ENCODE assay signal across 16 mouse cellular contexts in the genomic region with DNA sequence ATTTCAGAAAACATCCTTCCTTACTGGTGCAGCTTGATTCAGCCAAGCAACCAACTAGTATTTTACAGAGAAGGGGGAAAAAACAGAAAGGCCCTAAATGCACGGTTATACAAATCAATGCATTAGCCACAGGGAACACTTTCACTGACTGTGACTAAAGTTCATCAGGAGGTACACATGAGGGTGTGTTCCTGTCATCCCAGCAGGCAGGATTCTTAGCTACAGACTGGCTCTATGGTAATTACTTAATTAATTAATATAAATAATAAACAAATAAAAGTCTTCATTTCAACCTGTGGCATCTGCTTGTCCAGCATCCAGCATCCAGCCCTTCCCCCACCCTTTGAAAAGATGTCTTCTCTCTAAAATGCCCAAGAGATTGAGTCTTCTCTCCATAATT.
A peak's percentile ranks its signal among the peaks of the same experiment; 100 is the strongest.
DNase-seq lines count a peak whose midpoint lies in the region; ATAC-seq and TF ChIP-seq lines count a peak whose summit lies in the region.
"Had no signal": no experiment of that assay in that cellular context is flagged by ENCODE, and none has a peak within 500 bp of the region (broad histone marks: within the 10 kb centered on the region; RNA-seq: fewer than 3 reads in every experiment).

No protein-coding gene starts in this region.

- no peak for TF ChIP-seq POLR2A in heart, adult 2 months (IDR thresholded peaks at IDR 0.05; ENCODE audit: insufficient read depth, low read depth, low read length)

- H3K27ac ChIP-seq in heart, adult 2 months: peak overlapping the region; percentile 45
- no peak overlapping the region for H3K27ac ChIP-seq in hindbrain, embryonic 12.5 days
- H3K27ac ChIP-seq in hindbrain, embryonic 11.5 days (ENCODE audit: low read depth, low read length): no peak overlapping the region
- H3K27ac ChIP-seq in hindbrain, embryonic 16.5 days (ENCODE audit: low read depth, low read length): no peak overlapping the region
- H3K27ac ChIP-seq: embryonic facial prominence, embryonic 15.5 days; forebrain, embryonic 12.5 days; liver, embryonic 14.5 days; lung, embryonic 15.5 days; midbrain, embryonic 10.5 days; stomach, embryonic 15.5 days had no signal

- H3K27me3 ChIP-seq in heart, adult 2 months (ENCODE audit: control insufficient read depth, insufficient read depth, low read length): no peaks in the 10 kb centered on the region
- no peaks in the 10 kb centered on the region for H3K27me3 ChIP-seq in hindbrain, embryonic 12.5 days
- no peaks in the 10 kb centered on the region for H3K27me3 ChIP-seq in hindbrain, embryonic 11.5 days (ENCODE audit: control insufficient read depth, insufficient read depth, low read length)
- no peaks in the 10 kb centered on the region for H3K27me3 ChIP-seq in hindbrain, embryonic 16.5 days (replicated peaks; ENCODE audit: control insufficient read depth, insufficient read depth, low read length)
- H3K27me3 ChIP-seq: embryonic facial prominence, embryonic 15.5 days; forebrain, embryonic 12.5 days; lung, embryonic 15.5 days; stomach, embryonic 15.5 days had no signal

- H3K4me3 ChIP-seq in heart, adult 2 months: no peak overlapping the region
- H3K4me3 ChIP-seq in hindbrain, embryonic 12.5 days: no peak overlapping the region
- H3K4me3 ChIP-seq in hindbrain, embryonic 11.5 days (ENCODE audit: low read depth, low read length): no peak overlapping the region
- H3K4me3 ChIP-seq in hindbrain, embryonic 16.5 days (ENCODE audit: low read length): no peak overlapping the region
- H3K4me3 ChIP-seq: embryonic facial prominence, embryonic 15.5 days; forebrain, embryonic 12.5 days; lung, embryonic 15.5 days; midbrain, embryonic 10.5 days; stomach, embryonic 15.5 days had no signal

- H3K4me1 ChIP-seq in heart, adult 2 months (ENCODE audit: control insufficient read depth, insufficient read depth, low read length): peaks cover 2% of the 10 kb centered on the region
- H3K4me1 ChIP-seq in hindbrain, embryonic 12.5 days: peaks cover 8% of the 10 kb centered on the region; the same call in 1 of the 2 replicates
- no peaks in the 10 kb centered on the region for H3K4me1 ChIP-seq in hindbrain, embryonic 11.5 days (replicated peaks; ENCODE audit: control insufficient read depth, insufficient read depth, low read length)
- H3K4me1 ChIP-seq in hindbrain, embryonic 16.5 days (ENCODE audit: control insufficient read depth, insufficient read depth, low read depth, low read length): peaks cover 7% of the 10 kb centered on the region
- H3K4me1 ChIP-seq: forebrain, embryonic 12.5 days; midbrain, embryonic 10.5 days; stomach, embryonic 15.5 days had no signal

- TF ChIP-seq EP300 in heart, adult 2 months (IDR thresholded peaks at IDR 0.05; ENCODE audit: insufficient read depth, low read depth, low read length): no peak

- no peaks in the 10 kb centered on the region for H3K36me3 ChIP-seq in heart, adult 2 months (ENCODE audit: control insufficient read depth, insufficient read depth, low read length)
- no peaks in the 10 kb centered on the region for H3K36me3 ChIP-seq in hindbrain, embryonic 12.5 days
- H3K36me3 ChIP-seq in hindbrain, embryonic 11.5 days (ENCODE audit: control insufficient read depth, insufficient read depth, low read length): no peaks in the 10 kb centered on the region
- H3K36me3 ChIP-seq in hindbrain, embryonic 16.5 days (ENCODE audit: control insufficient read depth, insufficient read depth, low read length): no peaks in the 10 kb centered on the region
- H3K36me3 ChIP-seq: embryonic facial prominence, embryonic 15.5 days; forebrain, embryonic 12.5 days; lung, embryonic 15.5 days; midbrain, embryonic 10.5 days; stomach, embryonic 15.5 days had no signal

- H3K9ac ChIP-seq in heart, adult 2 months (ENCODE audit: low read depth, low read length): no peak overlapping the region
- H3K9ac ChIP-seq in hindbrain, embryonic 12.5 days: no peak overlapping the region
- H3K9ac ChIP-seq in hindbrain, embryonic 11.5 days (ENCODE audit: low read depth, low read length): no peak overlapping the region
- no peak overlapping the region for H3K9ac ChIP-seq in hindbrain, embryonic 16.5 days (ENCODE audit: low read depth, low read length)
- H3K9ac ChIP-seq: embryonic facial prominence, embryonic 15.5 days; forebrain, embryonic 12.5 days; liver, embryonic 14.5 days; lung, embryonic 15.5 days; stomach, embryonic 15.5 days had no signal

- H3K4me2 ChIP-seq in hindbrain, embryonic 12.5 days (replicated peaks): no peak overlapping the region
- no peak overlapping the region for H3K4me2 ChIP-seq in hindbrain, embryonic 11.5 days (replicated peaks; ENCODE audit: low read depth, low read length)
- H3K4me2 ChIP-seq in hindbrain, embryonic 16.5 days (ENCODE audit: low read length): peak overlapping the region; percentile 48
- H3K4me2 ChIP-seq: forebrain, embryonic 12.5 days had no signal

- peak; percentile 11; the same call in 1 of the 2 replicates for ATAC-seq in hindbrain, embryonic 12.5 days (ENCODE audit: low FRiP score)
- ATAC-seq in hindbrain, embryonic 11.5 days (ENCODE audit: low FRiP score): no peak
- ATAC-seq in hindbrain, embryonic 16.5 days: no peak
- ATAC-seq in megakaryocyte-erythroid progenitor cell, adult 5-6 weeks (replicated peaks; ENCODE audit: low FRiP score, low TSS enrichment, poor library complexity, severe bottlenecking): peak; percentile 47; the same call in 1 of the 2 replicates
- ATAC-seq: intestine, postnatal 0 days had no signal

- no peak for DNase-seq in heart, adult 2 months
- no peak for DNase-seq in heart, adult 9 months (ENCODE audit: low spot score in 2 of 2)
- DNase-seq in hindbrain, embryonic 11.5 days (ENCODE audit: low spot score): no peak
- no peak for DNase-seq in ovary, postnatal 14 days (ENCODE audit: low spot score)
- DNase-seq: thymus, adult 18-20 months; thymus, postnatal 4 days had no signal

- WGBS in heart, adult 2 months: 71% methylated on average over 1 of the region's 1 CpGs
- WGBS in hindbrain, embryonic 12.5 days: 59% methylated on average over 1 of the region's 1 CpGs
- 69% methylated on average over 1 of the region's 1 CpGs for WGBS in hindbrain, embryonic 11.5 days
- WGBS in hindbrain, embryonic 16.5 days: 19% methylated on average over 1 of the region's 1 CpGs

- H3K9me3 ChIP-seq in hindbrain, embryonic 12.5 days (replicated peaks): no peaks in the 10 kb centered on the region
- no peaks in the 10 kb centered on the region for H3K9me3 ChIP-seq in hindbrain, embryonic 11.5 days (ENCODE audit: control insufficient read depth, low read length)
- no peaks in the 10 kb centered on the region for H3K9me3 ChIP-seq in hindbrain, embryonic 16.5 days (ENCODE audit: control insufficient read depth, low read length)
- H3K9me3 ChIP-seq: embryonic facial prominence, embryonic 15.5 days; forebrain, embryonic 12.5 days; lung, embryonic 15.5 days; midbrain, embryonic 10.5 days; stomach, embryonic 15.5 days had no signal

- intact Hi-C loops in heart, adult 2 months (cut with DNase I): no loop called here

- no peaks in the 10 kb centered on the region for H3K79me2 ChIP-seq in heart, adult 2 months (replicated peaks; ENCODE audit: control insufficient read depth, insufficient read depth, low read length)

- TF ChIP-seq CTCF in heart, adult 2 months (IDR thresholded peaks at IDR 0.05): no peak

Comparison
In these comparisons a context has a peak if more than half of its experiments do, and no peak if none do; other contexts are left out.
1. ATAC-seq: peak in hindbrain, embryonic 12.5 days (single experiment) and megakaryocyte-erythroid progenitor cell, adult 5-6 weeks (single experiment); none in hindbrain, embryonic 11.5 days (single experiment) and hindbrain, embryonic 16.5 days (single experiment).